Mouse (Mus musculus) liver, adult 2 months (tissue): Measurements from ENCODE around the gene Psmd7.
"Not testable (repeated sequence)": the region's sequence is repeated elsewhere in the genome, so short reads cannot be mapped to it uniquely, and the experiment has no call there.

Experiments used
- CTCF ChIP-seq: fragments of 200-500 bp; IDR thresholded peaks from 2 replicates; pipeline ENCODE4 v1.5.1; 2011; ENCODE audit warnings: low read depth, low read length, control low read depth
- POLR2A ChIP-seq: fragments of 200-500 bp; IDR thresholded peaks from 2 replicates; pipeline ENCODE4 v1.6.1; 2011; ENCODE audit warnings: low read length, control low read depth; ENCODE audit not compliant: insufficient read depth; ENCODE audit errors: extremely low read depth

GRCm38 (mm10) chr8:107624301-107624700, 36.0 kb upstream of the Psmd7 start:
- TF ChIP-seq CTCF, POLR2A: not testable (repeated sequence)
